9 mouse cellular contexts compared by ENCODE assay signal in genomic region chr2:128278608-128279081, GRCm38 (mm10).
DNase-seq lines count a peak whose midpoint lies in the region; ATAC-seq and TF ChIP-seq lines count a peak whose summit lies in the region.
"Had no signal": no experiment of that assay in that cellular context is flagged by ENCODE, and none has a peak within 500 bp of the region (broad histone marks: within the 10 kb centered on the region; RNA-seq: fewer than 3 reads in every experiment).

No protein-coding gene starts in this region.

- TF ChIP-seq EP300 in MEL (IDR thresholded peaks at IDR 0.05; ENCODE audit: low read depth in 1 of 2, low read length in 2 of 2): no peak

- no peaks in the 10 kb centered on the region for H3K9me3 ChIP-seq in MEL (replicated peaks; ENCODE audit: insufficient read depth, low read length)
- H3K9me3 ChIP-seq in heart, embryonic 16.5 days (replicated peaks; ENCODE audit: control insufficient read depth, low read length): no peaks in the 10 kb centered on the region
- H3K9me3 ChIP-seq in lung, embryonic 14.5 days (ENCODE audit: low read depth, low read length): no peaks in the 10 kb centered on the region

- TF ChIP-seq CTCF in MEL (IDR thresholded peaks at IDR 0.05 in 2 of 3, conservative IDR thresholded peaks at IDR 0.05 in 1 of 3; ENCODE audit: control insufficient read depth in 1 of 3, insufficient read depth in 1 of 3, low read depth in 2 of 3, low read length in 3 of 3, poor library complexity in 1 of 3, severe bottlenecking in 1 of 3): no peak
- TF ChIP-seq CTCF in lung, embryonic 14.5 days (IDR thresholded peaks at IDR 0.05; ENCODE audit: low read depth): no peak

- no peaks in the 10 kb centered on the region for H3K27me3 ChIP-seq in MEL (ENCODE audit: control insufficient read depth in 1 of 2, insufficient read depth in 2 of 2, low read length in 2 of 2)
- H3K27me3 ChIP-seq in heart, embryonic 16.5 days (ENCODE audit: control insufficient read depth, insufficient read depth, low read length): no peaks in the 10 kb centered on the region
- no peaks in the 10 kb centered on the region for H3K27me3 ChIP-seq in lung, embryonic 14.5 days (ENCODE audit: insufficient read depth, low read length)

- H3K4me3 ChIP-seq in MEL (ENCODE audit: control insufficient read depth in 1 of 2, insufficient read depth in 1 of 2, low read depth in 2 of 2, low read length in 2 of 2): no peak overlapping the region
- H3K4me3 ChIP-seq in heart, embryonic 16.5 days (ENCODE audit: low read length): no peak overlapping the region
- H3K4me3 ChIP-seq in lung, embryonic 14.5 days (ENCODE audit: low read depth, low read length): no peak overlapping the region; the same call in 1 of the 2 replicates

- TF ChIP-seq POLR2A in MEL (IDR thresholded peaks at IDR 0.05; ENCODE audit: control insufficient read depth in 1 of 2, insufficient read depth in 1 of 2, low read depth in 1 of 2, low read length in 2 of 2, poor library complexity in 1 of 2): no peak

- H3K4me2 ChIP-seq in heart, embryonic 16.5 days (ENCODE audit: low read depth, low read length): peak overlapping the region; percentile 53
- H3K4me2 ChIP-seq in lung, embryonic 14.5 days: peak overlapping the region; percentile 54

- no peak overlapping the region for H3K27ac ChIP-seq in MEL (ENCODE audit: control insufficient read depth, low read depth, low read length)
- peak overlapping the region; percentile 28; the same call in 1 of the 2 replicates for H3K27ac ChIP-seq in heart, embryonic 16.5 days (ENCODE audit: low read length)
- H3K27ac ChIP-seq in lung, embryonic 14.5 days (ENCODE audit: low read depth): peak overlapping the region; percentile 88
- H3K27ac ChIP-seq: liver, embryonic 14.5 days had no signal

- no peaks in the 10 kb centered on the region for H3K79me2 ChIP-seq in MEL (ENCODE audit: control insufficient read depth, insufficient read depth, low read length, poor library complexity)

- no peak for TF ChIP-seq RAD21 in MEL (IDR thresholded peaks at IDR 0.05; ENCODE audit: low read depth, low read length)

- no peaks in the 10 kb centered on the region; a peak in 1 of 4 replicates for H3K36me3 ChIP-seq in MEL (ENCODE audit: control insufficient read depth in 1 of 2, insufficient read depth in 2 of 2, low read length in 2 of 2)
- H3K36me3 ChIP-seq in heart, embryonic 16.5 days (ENCODE audit: control insufficient read depth, insufficient read depth): no peaks in the 10 kb centered on the region
- H3K36me3 ChIP-seq in lung, embryonic 14.5 days (ENCODE audit: insufficient read depth): no peaks in the 10 kb centered on the region

- peak; percentile 52 for ATAC-seq in frontal cortex, adult (ENCODE audit: low TSS enrichment)
- peak; percentile 50; the same call in 1 of the 2 replicates for ATAC-seq in heart, embryonic 16.5 days (replicated peaks; ENCODE audit: extremely low read depth, insufficient read depth, low FRiP score)
- peak; percentile 70; the same call in 1 of the 2 replicates for ATAC-seq in lung, embryonic 14.5 days (ENCODE audit: insufficient read depth)

- DNase-seq in frontal cortex, postnatal 25 days (ENCODE audit: low spot score in 2 of 2): no peak
- peak; percentile 61 for DNase-seq in MEL (ENCODE audit: low read depth, low spot score)
- DNase-seq in cerebellum, postnatal 25 days: peak; percentile 43 to 58
- peak; percentile 90 for DNase-seq in lung, embryonic 14.5 days
- DNase-seq in frontal cortex, postnatal 14 days (ENCODE audit: low spot score in 2 of 2): no peak
- DNase-seq in thymus, postnatal 0 days (ENCODE audit: low spot score): no peak

- WGBS in heart, embryonic 16.5 days: 17% methylated on average over 12 of the region's 12 CpGs
- WGBS in lung, embryonic 14.5 days: 21% methylated on average over 12 of the region's 12 CpGs

- no peak overlapping the region for H3K9ac ChIP-seq in MEL (ENCODE audit: control insufficient read depth, low read depth, low read length, poor library complexity, severe bottlenecking)
- H3K9ac ChIP-seq in heart, embryonic 16.5 days (ENCODE audit: low read length): 0 out of 2 replicates have a peak overlapping the region, but pooled peaks have one; percentile 30
- no peak overlapping the region for H3K9ac ChIP-seq in lung, embryonic 14.5 days
- H3K9ac ChIP-seq: liver, embryonic 14.5 days had no signal

- 0 out of 4 replicates have a peak, but pooled peaks cover 0 to 2% of the 10 kb centered on the region in 2 experiments for H3K4me1 ChIP-seq in MEL (ENCODE audit: control insufficient read depth in 1 of 2, insufficient read depth in 2 of 2, low read length in 2 of 2)
- peaks cover 26% of the 10 kb centered on the region for H3K4me1 ChIP-seq in heart, embryonic 16.5 days (ENCODE audit: control insufficient read depth, insufficient read depth, low read length)
- peaks cover 20% of the 10 kb centered on the region for H3K4me1 ChIP-seq in lung, embryonic 14.5 days (ENCODE audit: insufficient read depth)

TF ChIP-seq in MEL, 35 proteins besides CTCF, POLR2A, EP300 and RAD21:
- TF ChIP-seq MEF2A (IDR thresholded peaks at IDR 0.05; ENCODE audit: extremely low read depth, insufficient replicate concordance, low read depth, low read length, poor library complexity, severe bottlenecking): no peak
- TF ChIP-seq MXI1 (IDR thresholded peaks at IDR 0.05; ENCODE audit: low read depth, low read length): no peak
- TF ChIP-seq UBTF (IDR thresholded peaks at IDR 0.05; ENCODE audit: borderline replicate concordance, insufficient read depth, low read depth, low read length): no peak
- TF ChIP-seq TBP (IDR thresholded peaks at IDR 0.05; ENCODE audit: low read depth, low read length): no peak
- no peak for TF ChIP-seq ZMIZ1 (IDR thresholded peaks at IDR 0.05; ENCODE audit: low read depth, low read length)
- no peak for TF ChIP-seq MYB (IDR thresholded peaks at IDR 0.05; ENCODE audit: low read depth, low read length)
- no peak for TF ChIP-seq HCFC1 (IDR thresholded peaks at IDR 0.05; ENCODE audit: low read depth, low read length)
- no peak for TF ChIP-seq CHD1 (IDR thresholded peaks at IDR 0.05; ENCODE audit: low read depth, low read length)
- TF ChIP-seq GATA1 (IDR thresholded peaks at IDR 0.05; ENCODE audit: low read depth, low read length): peak; percentile 58
- peak; percentile 77 for TF ChIP-seq USF1 (IDR thresholded peaks at IDR 0.05; ENCODE audit: low read depth, low read length)

Comparison
In these comparisons a context has a peak if more than half of its experiments do, and no peak if none do; other contexts are left out.
1. DNase-seq: peak in MEL (single experiment), cerebellum, postnatal 25 days (2 of 2) and lung, embryonic 14.5 days (single experiment); none in frontal cortex, postnatal 25 days (0 of 2), frontal cortex, postnatal 14 days (0 of 2) and thymus, postnatal 0 days (single experiment).
2. Peak in every context shown above with its lines, with median percentiles within 50 percentile points of each other: ATAC-seq.